Mouse (Mus musculus): ENCODE results near the gene Kptn. TPM values are rescaled to one million over a fixed set of nuclear protein-coding genes. Genes with fewer than 3 reads are reported as not detected.

Kptn gene
- polyA plus RNA-seq (2015; fragmentation: Nextera tagmentation; extraction: Ambion mirVana), result 33.5 and 36.5 TPM in 2 replicates

DNA sequence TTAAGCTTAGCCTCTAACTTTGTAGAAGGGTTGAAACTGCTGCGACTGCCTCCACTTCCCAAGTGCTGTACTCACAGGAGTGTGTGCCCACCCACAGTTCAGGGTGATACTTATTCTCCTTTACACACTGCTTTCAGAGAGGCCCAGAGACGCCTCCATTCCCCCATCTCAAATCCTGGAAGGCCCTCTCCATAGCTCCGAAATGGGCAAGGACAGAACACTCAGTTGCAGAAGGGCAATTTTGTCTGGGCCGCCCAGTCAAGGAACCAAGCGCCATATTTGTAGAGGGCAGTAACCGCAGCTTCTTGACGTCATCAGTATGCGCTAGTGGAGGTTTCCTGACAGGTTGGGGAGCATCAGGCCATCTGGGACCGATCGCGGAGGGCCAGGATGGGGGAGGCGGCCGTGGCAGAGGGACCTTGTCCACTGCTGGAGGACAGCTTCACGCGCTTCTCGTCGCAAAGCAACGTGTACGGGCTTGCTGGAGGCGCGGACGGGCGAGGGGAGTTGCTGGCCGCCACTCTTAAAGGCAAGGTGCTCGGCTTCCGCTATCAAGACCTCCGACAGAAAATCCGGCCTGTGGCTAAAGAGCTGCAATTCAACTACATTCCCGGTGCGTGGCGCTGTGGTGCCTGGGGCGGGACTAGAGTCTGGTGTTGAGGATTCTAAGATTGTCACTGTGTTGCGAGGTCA, at the start of gene Kptn:
TSS of gene Kptn (plus strand) at position 327 of the 693 bp plus-strand sequence.

DNA sequence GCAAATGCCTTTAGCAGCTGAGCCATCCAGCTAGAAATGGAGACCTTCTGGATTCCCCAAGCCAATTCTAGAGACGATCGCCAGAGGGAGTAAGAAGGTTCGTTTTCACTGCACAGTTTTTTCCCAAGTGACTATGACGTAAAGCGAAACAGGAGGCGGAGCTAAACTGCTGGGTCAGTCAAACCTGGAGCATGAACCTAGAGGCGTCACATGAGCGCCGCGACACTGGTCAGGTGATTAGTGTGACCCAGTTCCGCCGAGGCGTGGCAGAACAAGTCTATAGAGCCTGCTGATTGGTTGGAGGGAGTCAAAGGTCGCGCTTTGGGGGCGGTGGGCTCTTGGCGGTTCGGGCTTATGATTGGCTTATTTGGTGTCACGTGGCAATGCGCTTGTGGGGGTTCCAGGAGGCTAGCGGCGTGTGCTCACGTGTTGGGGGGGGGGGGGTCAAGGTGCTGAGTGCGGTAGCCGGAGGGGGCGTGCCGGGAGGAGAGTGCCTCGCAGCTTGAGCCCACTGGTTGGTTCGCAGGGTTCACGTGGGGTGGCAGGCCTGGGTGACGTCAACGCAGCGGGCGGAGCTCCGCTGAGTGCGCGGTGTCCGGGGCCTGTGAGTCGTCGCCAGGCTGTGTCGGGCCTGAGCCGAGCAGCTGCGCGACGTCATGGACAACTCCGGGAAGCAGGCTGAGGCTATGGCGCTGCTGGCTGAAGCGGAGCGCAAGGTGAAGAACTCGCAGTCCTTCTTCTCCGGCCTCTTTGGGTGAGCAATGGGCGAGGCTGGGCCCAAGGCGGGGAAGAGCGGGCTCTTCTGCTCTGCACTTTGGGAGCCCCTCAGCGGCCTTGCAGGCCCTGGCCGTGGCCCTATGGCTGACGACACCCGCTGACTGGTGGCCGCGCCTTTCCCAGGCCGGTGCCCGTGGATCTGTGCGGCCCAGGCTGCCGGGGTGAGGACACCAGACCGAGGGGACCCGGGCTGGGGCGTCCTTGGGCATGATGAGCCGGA, 21.4 kb upstream of the Kptn start, which contains the start of gene Napa:
TSS of gene Napa (plus strand) at position 438 of the 997 bp plus-strand sequence.

DNA sequence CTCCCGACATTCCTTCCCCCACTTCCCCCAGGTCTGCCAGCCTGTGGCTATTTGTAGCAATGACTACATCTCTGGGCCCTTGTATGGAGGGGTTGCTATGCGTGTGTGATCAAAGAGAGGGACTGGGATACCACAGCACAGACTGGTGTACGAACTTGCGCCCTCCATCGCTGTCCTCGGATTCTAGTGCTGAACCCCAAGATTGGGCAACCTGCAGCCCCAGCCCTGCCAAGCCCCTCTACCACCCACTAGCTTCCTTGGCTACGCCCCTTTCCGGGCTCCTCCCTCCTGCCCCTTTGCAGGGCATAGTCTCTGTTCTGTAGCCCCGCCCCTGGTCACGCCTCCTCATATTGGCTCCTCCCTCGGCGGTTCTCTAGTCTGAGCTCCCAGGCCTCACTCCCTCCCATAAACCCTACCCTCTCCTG, 9.7 kb downstream of the Kptn start, which contains the start of gene Slc8a2:
TSS of gene Slc8a2 (plus strand) at position 406 of the 425 bp plus-strand sequence.

DNA sequence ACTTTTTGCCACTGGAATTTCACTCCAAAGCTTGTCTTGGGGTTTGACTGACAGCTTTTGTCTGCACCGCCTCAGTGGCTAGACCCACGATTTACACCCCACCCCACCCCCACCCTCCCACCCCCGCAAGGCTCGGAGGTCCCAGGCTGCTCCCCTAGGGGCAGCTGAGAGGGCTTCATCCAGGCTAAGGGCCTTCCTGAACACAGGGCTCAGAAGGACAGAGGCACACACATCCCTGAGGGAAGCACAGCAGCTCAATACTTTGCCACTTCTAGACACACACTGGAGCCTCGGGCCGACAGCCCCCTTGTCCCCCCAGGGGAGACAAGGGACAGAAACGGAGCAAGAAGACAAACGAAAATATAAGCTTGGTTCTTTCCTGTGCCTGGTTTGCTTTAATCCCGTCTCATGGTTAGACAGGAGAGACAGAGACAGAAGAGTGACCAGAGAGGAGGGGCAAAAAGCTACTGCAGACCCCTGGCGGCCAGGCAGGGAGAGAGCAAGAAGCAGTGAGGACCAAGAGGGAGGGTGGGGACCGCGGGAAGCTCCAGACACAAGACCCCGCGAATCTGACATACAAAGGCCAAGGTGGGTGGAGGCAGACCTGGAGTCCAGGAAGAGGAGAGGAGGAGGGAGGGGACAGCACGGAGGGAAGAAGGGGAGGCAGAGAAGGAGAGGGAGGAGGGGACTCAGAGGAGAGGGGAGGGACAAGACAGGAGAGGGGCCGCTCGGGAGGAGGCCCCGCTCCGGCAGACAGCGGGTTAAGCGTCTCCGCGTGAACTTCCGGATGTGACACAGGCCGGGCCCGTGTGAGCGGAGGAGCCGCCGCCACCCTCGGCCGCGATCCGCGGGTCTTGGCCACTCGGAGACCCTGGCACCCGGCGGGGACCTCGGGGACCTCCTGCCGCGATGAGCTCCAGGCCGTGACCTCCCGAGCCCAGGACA, 55.2 kb downstream of the Kptn start, which contains the start of gene Meis3:
TSS of gene Meis3 (plus strand) at position 494 of the 945 bp plus-strand sequence.

Other genes with a start within 250 kb of the Kptn start
- not detected in 2 replicates for gene Crx, start 239.9 kb upstream of the Kptn start, polyA plus RNA-seq (2015; fragmentation: Nextera tagmentation; extraction: Ambion mirVana)
- gene Crxos, start 237.3 kb upstream of the Kptn start, polyA plus RNA-seq (2015; fragmentation: Nextera tagmentation; extraction: Ambion mirVana), result not detected in 2 replicates
- gene Selenow, start 197.5 kb upstream of the Kptn start, polyA plus RNA-seq (2015; fragmentation: Nextera tagmentation; extraction: Ambion mirVana), result 1,765 and 1,901 TPM in 2 replicates
- 109 and 111 TPM in 2 replicates for gene Nop53, start 173.8 kb upstream of the Kptn start, polyA plus RNA-seq (2015; fragmentation: Nextera tagmentation; extraction: Ambion mirVana)
- 5.6 and 8.1 TPM in 2 replicates for gene Ehd2, start 152.3 kb upstream of the Kptn start, polyA plus RNA-seq (2015; fragmentation: Nextera tagmentation; extraction: Ambion mirVana)
- 3.9 and 5.4 TPM in 2 replicates for gene Bicra, start 72.0 kb upstream of the Kptn start, polyA plus RNA-seq (2015; fragmentation: Nextera tagmentation; extraction: Ambion mirVana)
- gene Zfp541, start 58.1 kb upstream of the Kptn start, polyA plus RNA-seq (2015; fragmentation: Nextera tagmentation; extraction: Ambion mirVana), result 0.24 and 0.32 TPM in 2 replicates
- 245 and 283 TPM in 2 replicates for gene Napa, start 21.4 kb upstream of the Kptn start, polyA plus RNA-seq (2015; fragmentation: Nextera tagmentation; extraction: Ambion mirVana)
- 1.4 and 2.1 TPM in 2 replicates for gene Slc8a2, start 9.9 kb downstream of the Kptn start, polyA plus RNA-seq (2015; fragmentation: Nextera tagmentation; extraction: Ambion mirVana)
- gene Meis3, start 55.2 kb downstream of the Kptn start, polyA plus RNA-seq (2015; fragmentation: Nextera tagmentation; extraction: Ambion mirVana), result 70.0 and 89.8 TPM in 2 replicates
- gene Dhx34, start 102.1 kb downstream of the Kptn start, polyA plus RNA-seq (2015; fragmentation: Nextera tagmentation; extraction: Ambion mirVana), result 7.7 and 8.6 TPM in 2 replicates
- 0.25 and 0.30 TPM in 2 replicates for gene C5ar2, start 124.3 kb downstream of the Kptn start, polyA plus RNA-seq (2015; fragmentation: Nextera tagmentation; extraction: Ambion mirVana)
- gene C5ar1, start 139.6 kb downstream of the Kptn start, polyA plus RNA-seq (2015; fragmentation: Nextera tagmentation; extraction: Ambion mirVana), result 2.7 and 3.3 TPM in 2 replicates
- gene Inafm1, start 153.7 kb downstream of the Kptn start, polyA plus RNA-seq (2015; fragmentation: Nextera tagmentation; extraction: Ambion mirVana), result 114 and 118 TPM in 2 replicates
- gene Ccdc9, start 166.9 kb downstream of the Kptn start, polyA plus RNA-seq (2015; fragmentation: Nextera tagmentation; extraction: Ambion mirVana), result 17.4 and 19.0 TPM in 2 replicates
- gene Bbc3, start 188.5 kb downstream of the Kptn start, polyA plus RNA-seq (2015; fragmentation: Nextera tagmentation; extraction: Ambion mirVana), result 41.3 and 45.2 TPM in 2 replicates

Measured in neural tube, postnatal 0 days (tissue).